Mouse (Mus musculus): ENCODE measurements at regions not wholly inside any gene's neighbourhood (a gene's known extent, or its start where the extent isn't known, plus 50 kb on each side); places are given as distances from the start of the nearest gene placed in this dataset.

DNA sequence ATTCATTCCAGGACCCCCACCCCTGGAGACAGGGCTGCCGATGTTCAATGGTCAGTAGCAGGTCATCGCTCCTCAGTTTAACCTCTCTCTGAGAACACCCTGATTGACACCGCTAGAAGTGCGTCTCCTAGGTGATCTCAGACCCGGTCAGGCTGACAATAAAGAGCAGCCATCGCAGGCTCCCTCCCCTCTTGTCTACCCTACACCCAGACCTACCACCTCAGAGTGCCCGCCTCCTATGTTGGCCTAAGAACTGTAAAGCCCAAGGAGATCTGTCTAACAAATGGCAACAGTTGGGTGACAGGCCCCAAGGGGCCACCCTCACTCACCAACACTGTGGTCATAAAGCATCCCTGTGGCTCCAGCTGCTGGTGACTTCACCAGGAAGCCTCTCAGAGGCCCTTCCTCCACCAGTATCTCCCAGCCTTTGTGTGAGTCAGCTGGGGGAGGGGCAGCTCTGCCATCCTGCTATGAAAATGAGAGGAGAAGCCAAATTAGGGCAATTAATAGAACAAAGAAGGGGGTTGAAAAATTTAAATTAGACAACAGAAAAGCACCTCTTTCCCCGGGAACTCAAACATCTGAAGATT, 178.8 kb downstream of the Cbln4 start:
- no peak overlapping the region for H3K4me2 ChIP-seq (ENCODE audit: low read depth)
- H3K4me3 ChIP-seq: no peak overlapping the region
- no peaks in the 10 kb centered on the region for H3K27me3 ChIP-seq (ENCODE audit: control insufficient read depth, insufficient read depth, insufficient read length)
- no peaks in the 10 kb centered on the region for H3K79me2 ChIP-seq (ENCODE audit: control insufficient read depth, insufficient read depth)
- H3K36me3 ChIP-seq (ENCODE audit: control insufficient read depth, insufficient read depth): no peaks in the 10 kb centered on the region
- TF ChIP-seq MYOD1 (IDR thresholded peaks at IDR 0.05; ENCODE audit: control insufficient read depth in 1 of 3, insufficient read length in 2 of 3, low read depth in 2 of 3): peak in 1 of 3 experiments; percentile 48
- peak in 1 of 3 experiments; percentile 52 for TF ChIP-seq MYOG (IDR thresholded peaks at IDR 0.05; ENCODE audit: control insufficient read depth in 1 of 3, insufficient read depth in 1 of 3, insufficient read length in 2 of 3, low read depth in 2 of 3)
- no peak for TF ChIP-seq POLR2A (IDR thresholded peaks at IDR 0.05; ENCODE audit: insufficient read length, low read depth)
- H3ac ChIP-seq (ENCODE audit: control insufficient read depth, insufficient read length): no peak overlapping the region

DNA sequence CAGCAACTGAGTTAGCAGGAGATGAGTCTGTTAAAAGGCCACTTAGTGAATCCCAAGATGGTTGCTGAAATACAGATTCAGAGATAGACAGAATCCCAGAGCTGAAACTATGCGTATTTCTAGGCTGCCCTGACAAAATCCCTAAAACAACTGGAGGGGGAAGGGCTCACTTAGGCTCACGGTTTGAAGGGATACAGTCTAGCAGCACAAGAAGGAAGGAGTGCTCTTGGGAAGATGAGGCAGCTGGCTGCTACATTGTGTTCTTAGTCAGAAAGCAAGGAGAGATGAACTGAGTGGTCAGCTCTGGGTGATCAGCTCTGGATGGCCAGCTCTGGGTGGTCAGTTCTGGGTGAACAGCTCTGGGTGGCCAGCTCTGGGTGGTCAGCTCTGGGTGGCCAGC, 180.6 kb downstream of the Cbln4 start:
- no peaks in the 10 kb centered on the region for H3K27me3 ChIP-seq (ENCODE audit: control insufficient read depth, insufficient read depth, insufficient read length)
- no peak overlapping the region for H3K4me2 ChIP-seq (ENCODE audit: low read depth)
- H3ac ChIP-seq (ENCODE audit: control insufficient read depth, insufficient read length): no peak overlapping the region
- H3K79me2 ChIP-seq (ENCODE audit: control insufficient read depth, insufficient read depth): no peaks in the 10 kb centered on the region
- TF ChIP-seq SRF (IDR thresholded peaks at IDR 0.05; ENCODE audit: control insufficient read depth, insufficient read length, low read depth): no peak
- no peak for TF ChIP-seq MYOG (IDR thresholded peaks at IDR 0.05; ENCODE audit: control insufficient read depth in 1 of 3, insufficient read depth in 1 of 3, insufficient read length in 2 of 3, low read depth in 2 of 3)
- no peak for TF ChIP-seq TCF3 (IDR thresholded peaks at IDR 0.05; ENCODE audit: insufficient read length, low read depth)
- no peak for TF ChIP-seq REST (IDR thresholded peaks at IDR 0.05; ENCODE audit: insufficient read depth, insufficient read length)
- TF ChIP-seq MAX (IDR thresholded peaks at IDR 0.05; ENCODE audit: low read depth): no peak
- no peak for TF ChIP-seq USF1 (IDR thresholded peaks at IDR 0.05; ENCODE audit: low read depth)
- TF ChIP-seq POLR2AphosphoS2 (IDR thresholded peaks at IDR 0.05; ENCODE audit: insufficient read length, low read depth): no peak
- TF ChIP-seq CEBPB (IDR thresholded peaks at IDR 0.05; ENCODE audit: insufficient read depth, poor library complexity, severe bottlenecking): no peak
- TF ChIP-seq MYOD1 (IDR thresholded peaks at IDR 0.05; ENCODE audit: control insufficient read depth in 1 of 3, insufficient read length in 2 of 3, low read depth in 2 of 3): no peak
- TF ChIP-seq E2F4 (IDR thresholded peaks at IDR 0.05; ENCODE audit: insufficient read depth): no peak
- TF ChIP-seq POLR2A (IDR thresholded peaks at IDR 0.05; ENCODE audit: insufficient read length, low read depth): no peak
- no peaks in the 10 kb centered on the region for H3K36me3 ChIP-seq (ENCODE audit: control insufficient read depth, insufficient read depth)
- no peak overlapping the region for H3K4me3 ChIP-seq

DNA sequence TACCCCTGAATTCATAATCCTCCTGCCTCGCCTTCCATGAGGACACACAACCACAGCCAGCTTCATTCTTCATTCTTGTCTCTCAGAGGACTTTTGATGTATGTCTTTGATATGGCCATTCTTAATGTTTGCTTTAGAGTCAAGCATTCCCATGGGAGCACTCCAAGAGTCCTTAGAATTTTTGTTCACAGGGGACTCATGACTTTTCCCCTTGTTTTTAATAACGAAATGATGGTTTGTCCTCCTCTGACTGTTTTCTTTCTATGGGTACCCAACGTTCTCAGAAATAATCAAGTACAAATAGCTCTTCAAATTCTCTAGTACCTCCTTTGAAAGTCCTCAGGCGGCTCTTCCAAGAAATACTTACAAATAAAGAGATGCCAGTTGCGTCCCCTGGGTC, 184.4 kb downstream of the Cbln4 start:
- H3K36me3 ChIP-seq (ENCODE audit: control insufficient read depth, insufficient read depth): no peaks in the 10 kb centered on the region
- no peak overlapping the region for H3ac ChIP-seq (ENCODE audit: control insufficient read depth, insufficient read length)
- no peak overlapping the region for H3K4me3 ChIP-seq
- no peaks in the 10 kb centered on the region for H3K79me2 ChIP-seq (ENCODE audit: control insufficient read depth, insufficient read depth)
- TF ChIP-seq POLR2AphosphoS2 (IDR thresholded peaks at IDR 0.05; ENCODE audit: insufficient read length, low read depth): no peak
- no peak for TF ChIP-seq USF1 (IDR thresholded peaks at IDR 0.05; ENCODE audit: low read depth)
- no peak for TF ChIP-seq E2F4 (IDR thresholded peaks at IDR 0.05; ENCODE audit: insufficient read depth)
- no peak for TF ChIP-seq TCF3 (IDR thresholded peaks at IDR 0.05; ENCODE audit: insufficient read length, low read depth)
- TF ChIP-seq POLR2A (IDR thresholded peaks at IDR 0.05; ENCODE audit: insufficient read length, low read depth): no peak
- no peak for TF ChIP-seq REST (IDR thresholded peaks at IDR 0.05; ENCODE audit: insufficient read depth, insufficient read length)
- no peak for TF ChIP-seq SRF (IDR thresholded peaks at IDR 0.05; ENCODE audit: control insufficient read depth, insufficient read length, low read depth)
- TF ChIP-seq MAX (IDR thresholded peaks at IDR 0.05; ENCODE audit: low read depth): no peak
- no peak for TF ChIP-seq CEBPB (IDR thresholded peaks at IDR 0.05; ENCODE audit: insufficient read depth, poor library complexity, severe bottlenecking)
- TF ChIP-seq MYOG (IDR thresholded peaks at IDR 0.05; ENCODE audit: control insufficient read depth in 1 of 3, insufficient read depth in 1 of 3, insufficient read length in 2 of 3, low read depth in 2 of 3): no peak
- TF ChIP-seq TCF12 (IDR thresholded peaks at IDR 0.05; ENCODE audit: insufficient read depth, poor library complexity, severe bottlenecking): no peak
- TF ChIP-seq MYOD1 (IDR thresholded peaks at IDR 0.05; ENCODE audit: control insufficient read depth in 1 of 3, insufficient read length in 2 of 3, low read depth in 2 of 3): no peak
- H3K4me2 ChIP-seq (ENCODE audit: low read depth): no peak overlapping the region
- no peaks in the 10 kb centered on the region for H3K27me3 ChIP-seq (ENCODE audit: control insufficient read depth, insufficient read depth, insufficient read length)

GRCm38 (mm10) chr2:171856491-171856890, 186.8 kb downstream of the Cbln4 start:
- Histone ChIP-seq H3K4me2 (ENCODE audit: low read depth) (no peak overlapping the region), H3ac (ENCODE audit: control insufficient read depth, insufficient read length) (no peak overlapping the region), H3K79me2 (ENCODE audit: control insufficient read depth, insufficient read depth) (no peaks in the 10 kb centered on the region), H3K4me3 (no peak overlapping the region), H3K36me3 (ENCODE audit: control insufficient read depth, insufficient read depth) (no peaks in the 10 kb centered on the region), H3K27me3 (ENCODE audit: control insufficient read depth, insufficient read depth, insufficient read length) (no peaks in the 10 kb centered on the region)
- no peak for TF ChIP-seq TCF3 (IDR thresholded peaks at IDR 0.05; ENCODE audit: insufficient read length, low read depth)
- no peak for TF ChIP-seq POLR2AphosphoS2 (IDR thresholded peaks at IDR 0.05; ENCODE audit: insufficient read length, low read depth)
- no peak for TF ChIP-seq MYOD1 (IDR thresholded peaks at IDR 0.05; ENCODE audit: control insufficient read depth in 1 of 3, insufficient read length in 2 of 3, low read depth in 2 of 3)
- TF ChIP-seq E2F4 (IDR thresholded peaks at IDR 0.05; ENCODE audit: insufficient read depth): no peak
- TF ChIP-seq CEBPB (IDR thresholded peaks at IDR 0.05; ENCODE audit: insufficient read depth, poor library complexity, severe bottlenecking): no peak
- TF ChIP-seq MAX (IDR thresholded peaks at IDR 0.05; ENCODE audit: low read depth): no peak
- TF ChIP-seq REST (IDR thresholded peaks at IDR 0.05; ENCODE audit: insufficient read depth, insufficient read length): no peak
- TF ChIP-seq MYOG (IDR thresholded peaks at IDR 0.05; ENCODE audit: control insufficient read depth in 1 of 3, insufficient read depth in 1 of 3, insufficient read length in 2 of 3, low read depth in 2 of 3): no peak
- TF ChIP-seq USF1 (IDR thresholded peaks at IDR 0.05; ENCODE audit: low read depth): no peak
- no peak for TF ChIP-seq TCF12 (IDR thresholded peaks at IDR 0.05; ENCODE audit: insufficient read depth, poor library complexity, severe bottlenecking)
- TF ChIP-seq SRF (IDR thresholded peaks at IDR 0.05; ENCODE audit: control insufficient read depth, insufficient read length, low read depth): no peak
- TF ChIP-seq POLR2A (IDR thresholded peaks at IDR 0.05; ENCODE audit: insufficient read length, low read depth): no peak

Measured in myocyte (in vitro differentiated cells).